Mouse (Mus musculus): Measurements from ENCODE around the gene Gtf2h3. TPM values are rescaled to one million over a fixed set of nuclear protein-coding genes. Genes with fewer than 3 reads are reported as not detected.

The Gtf2h3 gene
- 24.9 and 27.6 TPM in 2 replicates for polyA plus RNA-seq (2015; fragmentation: Nextera tagmentation; extraction: Ambion mirVana)

DNA sequence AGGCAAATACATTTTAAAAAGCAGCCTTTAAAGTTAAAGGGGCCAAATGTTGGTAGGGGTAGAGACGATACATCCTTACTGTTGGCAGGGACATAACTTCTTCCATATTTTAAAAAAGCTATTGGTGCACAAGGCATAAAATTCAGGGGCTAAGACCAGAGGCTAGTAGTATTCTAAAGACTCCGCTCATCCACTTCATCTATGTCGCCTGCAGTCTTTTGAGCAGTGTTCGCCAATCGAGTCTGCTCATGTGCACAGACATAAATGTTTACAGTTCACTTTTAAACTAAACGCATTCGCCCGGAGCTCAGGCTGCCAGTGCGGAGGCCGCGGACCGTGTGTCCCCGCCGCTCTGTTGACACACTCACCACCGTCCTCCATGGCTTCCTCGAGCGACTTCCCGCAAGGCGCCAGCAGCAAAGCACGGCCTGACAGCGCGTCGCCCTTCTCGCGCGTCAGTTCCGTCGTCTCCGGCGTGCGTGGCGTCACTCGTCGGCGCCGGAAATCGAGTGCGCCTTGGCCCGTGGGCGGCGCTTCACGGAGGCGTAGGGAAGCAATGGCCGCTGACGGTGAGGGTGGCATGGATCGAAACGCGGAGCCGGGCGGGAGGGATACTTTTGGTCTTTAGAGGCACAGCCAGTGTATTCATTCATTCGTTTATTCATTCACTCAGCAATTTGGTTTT is at the start of gene Gtf2h3, which contains the start of gene Eif2b1:
Gtf2h3 (plus strand) TSS at position 508 of the 685 bp plus-strand sequence.
Eif2b1 (minus strand) TSS at position 499 of the 685 bp plus-strand sequence.
- H3K27ac ChIP-seq (replicated peaks) = peak within 1 kb of the TSS; percentile 73
- H3K36me3 ChIP-seq (ENCODE audit: control insufficient read depth, insufficient read depth, low read length) = peaks cover 8% of the 10 kb centered on the region; the same call in 1 of the 2 replicates
- DNase-seq (ENCODE audit: low spot score) (peak; percentile 96), ATAC-seq (ENCODE audit: low FRiP score, low TSS enrichment) (peak; percentile 92)
- no peaks in the 10 kb centered on the region for H3K9me3 ChIP-seq (ENCODE audit: control insufficient read depth, low read length)
- no peaks in the 10 kb centered on the region for H3K27me3 ChIP-seq (ENCODE audit: control insufficient read depth, insufficient read depth, low read length)
- peak within 1 kb of the TSS; percentile 77 for H3K4me3 ChIP-seq (ENCODE audit: low read depth, low read length)
- peaks cover 7% of the 10 kb centered on the region; the same call in 1 of the 2 replicates for H3K4me1 ChIP-seq (replicated peaks; ENCODE audit: control insufficient read depth, insufficient read depth)
- H3K4me2 ChIP-seq (replicated peaks; ENCODE audit: low read depth) = peak within 1 kb of the TSS; percentile 88
- 1% methylated on average over 51 of the region's 51 CpGs for WGBS
- H3K9ac ChIP-seq (ENCODE audit: low read length) = peak within 1 kb of the TSS; percentile 79
- TF ChIP-seq EP300 (optimal IDR thresholded peaks at IDR 0.05) (no peak), CTCF (IDR thresholded peaks at IDR 0.05; ENCODE audit: low read depth) (peak; percentile 31; the same call in 1 of the 2 replicates)

GRCm38 (mm10) chr5:124529191-124529651 is 49.7 kb upstream of the Gtf2h3 start:
- peak overlapping the region; percentile 77 for H3K4me2 ChIP-seq (replicated peaks; ENCODE audit: low read depth)
- ATAC-seq (ENCODE audit: low FRiP score, low TSS enrichment) = no peak
- peaks cover 8% of the 10 kb centered on the region for H3K4me1 ChIP-seq (replicated peaks; ENCODE audit: control insufficient read depth, insufficient read depth)
- 22% methylated on average over 8 of the region's 8 CpGs for WGBS
- H3K36me3 ChIP-seq (ENCODE audit: control insufficient read depth, insufficient read depth, low read length) = no peaks in the 10 kb centered on the region; the same call in 1 of the 2 replicates
- H3K27ac ChIP-seq (replicated peaks) = peak overlapping the region; percentile 63
- no peak for DNase-seq (ENCODE audit: low spot score)
- H3K9ac ChIP-seq (ENCODE audit: low read length) = peak overlapping the region; percentile 50
- H3K27me3 ChIP-seq (ENCODE audit: control insufficient read depth, insufficient read depth, low read length) = no peaks in the 10 kb centered on the region
- H3K9me3 ChIP-seq (ENCODE audit: control insufficient read depth, low read length) = no peaks in the 10 kb centered on the region
- H3K4me3 ChIP-seq (ENCODE audit: low read depth, low read length) = peak overlapping the region; percentile 19
- no peak for TF ChIP-seq CTCF (IDR thresholded peaks at IDR 0.05; ENCODE audit: low read depth)
- TF ChIP-seq EP300 (optimal IDR thresholded peaks at IDR 0.05) = no peak

DNA sequence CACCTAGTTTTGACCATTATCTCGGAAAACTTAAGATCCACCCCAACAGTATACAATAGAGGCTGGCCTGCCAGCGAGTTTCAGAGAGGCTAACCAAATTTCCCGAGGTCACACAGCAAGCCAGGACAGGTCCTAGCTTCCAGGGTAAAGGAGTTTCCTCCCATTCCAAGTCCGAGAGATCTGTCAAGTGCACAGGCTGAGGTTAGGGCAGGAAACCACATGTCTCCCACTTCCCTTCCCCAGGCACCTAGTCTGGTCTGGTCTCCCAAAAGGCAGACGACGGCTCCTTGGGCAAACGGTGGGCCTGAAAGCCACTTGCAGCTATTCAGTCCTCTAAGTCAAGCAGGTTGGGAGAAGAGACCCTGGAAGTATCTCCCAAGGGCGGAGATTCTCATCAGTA is 49.2 kb upstream of the Gtf2h3 start:
- peak overlapping the region; percentile 83; the same call in 1 of the 2 replicates for H3K27ac ChIP-seq (replicated peaks)
- H3K4me2 ChIP-seq (replicated peaks; ENCODE audit: low read depth) = peak overlapping the region; percentile 77
- TF ChIP-seq EP300 (optimal IDR thresholded peaks at IDR 0.05) (no peak), CTCF (IDR thresholded peaks at IDR 0.05; ENCODE audit: low read depth) (no peak)
- no peaks in the 10 kb centered on the region for H3K9me3 ChIP-seq (ENCODE audit: control insufficient read depth, low read length)
- H3K27me3 ChIP-seq (ENCODE audit: control insufficient read depth, insufficient read depth, low read length) = no peaks in the 10 kb centered on the region
- H3K4me3 ChIP-seq (ENCODE audit: low read depth, low read length) = peak overlapping the region; percentile 82
- DNase-seq (ENCODE audit: low spot score) (no peak), ATAC-seq (ENCODE audit: low FRiP score, low TSS enrichment) (no peak)
- WGBS = 47% methylated on average over 8 of the region's 8 CpGs
- H3K4me1 ChIP-seq (replicated peaks; ENCODE audit: control insufficient read depth, insufficient read depth) = peaks cover 8% of the 10 kb centered on the region
- H3K9ac ChIP-seq (ENCODE audit: low read length) = peak overlapping the region; percentile 77; the same call in 1 of the 2 replicates
- H3K36me3 ChIP-seq (ENCODE audit: control insufficient read depth, insufficient read depth, low read length) = no peaks in the 10 kb centered on the region; the same call in 1 of the 2 replicates

DNA sequence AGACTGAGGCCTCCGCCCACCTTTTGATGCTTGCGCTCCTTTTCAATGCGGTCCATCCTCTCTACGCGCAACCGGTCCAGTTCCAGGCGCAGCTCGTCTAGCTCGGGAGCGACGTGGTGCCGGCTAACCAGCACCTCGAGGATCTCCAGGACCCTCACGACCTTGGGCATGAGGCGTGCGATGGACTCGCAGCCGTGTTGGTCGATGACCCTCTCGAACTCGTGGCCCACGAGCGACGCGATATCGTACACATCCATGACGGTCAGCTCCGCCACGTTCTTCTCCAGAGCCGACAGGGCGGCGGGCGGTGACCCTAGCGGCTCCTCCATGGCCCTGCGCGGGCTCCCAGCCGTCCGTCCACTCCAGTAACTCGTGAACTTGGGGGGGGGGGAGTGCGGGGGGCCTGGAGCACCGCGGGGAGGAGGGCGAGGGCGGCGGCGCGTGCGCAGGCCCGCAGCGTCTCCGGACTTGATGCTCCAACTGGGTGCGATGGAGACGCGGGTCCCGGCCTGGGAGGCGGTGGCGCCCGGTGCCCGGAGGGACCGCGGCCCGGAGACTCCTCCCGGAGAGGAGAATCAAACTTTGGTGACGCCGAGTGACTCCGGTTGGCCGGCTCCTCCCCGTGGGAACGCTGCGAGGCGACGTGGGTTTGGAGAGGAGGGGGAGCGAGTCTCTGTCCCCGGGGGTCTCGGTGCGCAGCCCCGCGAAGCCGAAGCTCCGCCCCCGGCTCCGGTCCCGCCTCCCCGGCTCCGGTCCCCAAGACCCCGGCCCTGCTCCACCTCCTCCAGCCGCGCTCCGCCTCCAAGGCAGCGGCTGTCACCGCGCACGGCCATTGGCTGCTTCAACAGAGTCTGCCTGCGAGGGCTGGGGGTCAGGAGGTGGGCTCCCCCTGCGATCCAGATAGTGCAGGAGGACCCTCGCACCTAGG is 48.0 kb upstream of the Gtf2h3 start, which contains the start of gene Rilpl1:
Rilpl1 (minus strand) TSS at position 737 of the 928 bp plus-strand sequence.
- Histone ChIP-seq H3K4me3 (ENCODE audit: low read depth, low read length) (peak within 1 kb of the TSS; percentile 82), H3K9me3 (ENCODE audit: control insufficient read depth, low read length) (no peaks in the 10 kb centered on the region), H3K4me1 (replicated peaks; ENCODE audit: control insufficient read depth, insufficient read depth) (peaks cover 8% of the 10 kb centered on the region), H3K27ac (replicated peaks) (peak within 1 kb of the TSS; percentile 83), H3K36me3 (ENCODE audit: control insufficient read depth, insufficient read depth, low read length) (no peaks in the 10 kb centered on the region; the same call in 1 of the 2 replicates), H3K4me2 (replicated peaks; ENCODE audit: low read depth) (peak within 1 kb of the TSS; percentile 77), H3K27me3 (ENCODE audit: control insufficient read depth, insufficient read depth, low read length) (no peaks in the 10 kb centered on the region), H3K9ac (ENCODE audit: low read length) (peak within 1 kb of the TSS; percentile 77)
- TF ChIP-seq EP300 (optimal IDR thresholded peaks at IDR 0.05) (no peak), CTCF (IDR thresholded peaks at IDR 0.05; ENCODE audit: low read depth) (no peak)
- DNase-seq (ENCODE audit: low spot score) = peak; percentile 69
- ATAC-seq (ENCODE audit: low FRiP score, low TSS enrichment) = peak; percentile 72
- WGBS = under 1% methylated on average over 85 of the region's 96 CpGs

DNA sequence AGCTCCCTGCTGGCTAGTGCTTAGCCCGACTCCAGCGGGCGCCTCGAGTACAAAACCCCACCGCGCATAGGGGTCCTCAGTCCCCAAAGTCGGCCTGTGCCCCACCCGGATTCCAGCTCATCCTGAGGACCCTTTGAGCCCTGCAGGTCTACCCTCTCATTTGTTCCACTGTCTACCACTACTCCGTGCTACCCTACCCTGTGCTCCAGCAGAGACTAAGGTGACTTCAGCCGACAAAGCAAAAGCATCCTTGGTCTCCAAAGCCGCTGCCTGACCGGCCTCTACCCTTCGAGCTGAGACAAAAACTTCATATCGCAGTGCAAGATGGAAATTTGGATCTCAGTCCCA is 47.4 kb upstream of the Gtf2h3 start:
- Histone ChIP-seq H3K4me3 (ENCODE audit: low read depth, low read length) (peak overlapping the region; percentile 82), H3K27me3 (ENCODE audit: control insufficient read depth, insufficient read depth, low read length) (no peaks in the 10 kb centered on the region), H3K4me2 (replicated peaks; ENCODE audit: low read depth) (peak overlapping the region; percentile 77), H3K4me1 (replicated peaks; ENCODE audit: control insufficient read depth, insufficient read depth) (peaks cover 8% of the 10 kb centered on the region), H3K27ac (replicated peaks) (peak overlapping the region; percentile 83), H3K36me3 (ENCODE audit: control insufficient read depth, insufficient read depth, low read length) (no peaks in the 10 kb centered on the region; the same call in 1 of the 2 replicates), H3K9ac (ENCODE audit: low read length) (peak overlapping the region; percentile 77), H3K9me3 (ENCODE audit: control insufficient read depth, low read length) (no peaks in the 10 kb centered on the region)
- WGBS = 14% methylated on average over 14 of the region's 14 CpGs
- no peak for TF ChIP-seq EP300 (optimal IDR thresholded peaks at IDR 0.05)
- TF ChIP-seq CTCF (IDR thresholded peaks at IDR 0.05; ENCODE audit: low read depth) = no peak
- no peak; the same call in 1 of the 2 replicates for ATAC-seq (ENCODE audit: low FRiP score, low TSS enrichment)
- DNase-seq (ENCODE audit: low spot score) = no peak
